Mouse (Mus musculus): Measurements from ENCODE around the gene Pxmp2. TPM values are rescaled to one million over a fixed set of nuclear protein-coding genes. Genes with fewer than 3 reads are reported as not detected.
A peak's percentile ranks its signal among the peaks of the same experiment; 100 is the strongest.

Pxmp2 gene
- total RNA-seq, 1 experiment from 2014 or later: 2.3 TPM

DNA sequence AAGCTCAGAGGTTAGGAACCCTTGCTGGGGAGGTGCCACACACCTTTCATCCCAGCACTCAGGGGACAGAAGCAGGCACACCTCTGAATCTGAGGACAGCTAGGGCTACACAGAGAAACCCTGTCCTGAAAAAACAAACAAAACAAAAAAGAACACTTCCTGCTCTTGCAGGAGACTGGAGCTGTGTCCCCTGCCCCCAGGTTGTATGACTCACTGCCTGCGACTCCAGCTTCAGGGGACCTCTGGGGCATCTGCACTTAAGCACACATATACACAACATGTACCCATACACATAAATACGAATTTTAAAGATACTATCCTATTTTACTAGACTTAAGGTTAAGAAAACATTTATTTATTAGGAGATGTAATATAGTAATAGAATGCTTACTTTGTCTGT, 41.9 kb downstream of the Pxmp2 start:
- ATAC-seq (ENCODE audit: extremely low read depth, insufficient number of reproducible peaks, low FRiP score, poor library complexity, severe bottlenecking): no peak

DNA sequence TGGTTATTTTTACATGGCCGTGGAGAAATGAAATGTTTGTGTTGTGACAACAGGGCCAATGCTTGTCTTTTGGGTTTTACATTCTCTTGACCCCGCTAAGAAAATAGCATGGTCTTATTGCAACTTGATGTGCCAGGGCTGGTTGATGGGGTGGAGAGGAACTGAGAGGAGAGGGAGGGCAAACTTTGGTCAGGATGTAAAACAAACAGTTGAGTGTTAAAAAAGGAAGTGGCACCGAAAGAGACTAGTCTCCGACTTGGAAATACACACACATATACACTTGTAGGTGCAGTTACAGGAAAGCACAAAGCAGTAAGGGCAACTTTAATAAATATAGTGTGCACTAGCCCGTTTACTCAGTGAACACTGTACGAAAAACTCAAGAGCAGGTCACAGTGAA, 53.6 kb downstream of the Pxmp2 start:
- peak; percentile 44; the same call in 1 of the 2 replicates for ATAC-seq (ENCODE audit: extremely low read depth, insufficient number of reproducible peaks, low FRiP score, poor library complexity, severe bottlenecking)

DNA sequence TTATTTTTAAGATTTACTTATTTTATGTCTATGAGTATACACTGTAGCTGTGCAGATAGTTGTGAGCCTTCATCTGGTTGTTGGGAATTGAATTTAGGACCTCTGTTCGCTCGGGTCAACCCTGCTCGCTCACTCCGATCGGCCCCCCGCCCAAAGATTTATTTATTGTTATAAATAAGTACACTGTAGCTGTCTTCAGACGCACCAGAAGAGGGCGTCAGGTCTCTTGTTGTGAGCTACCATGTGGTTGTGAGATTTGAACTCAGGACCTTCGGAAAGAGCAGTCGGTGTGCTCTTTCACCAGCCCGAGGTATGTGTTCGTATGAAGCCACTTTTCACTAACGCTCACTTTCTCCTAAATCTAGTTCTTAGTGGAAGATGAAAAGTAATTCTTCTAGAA, 54.3 kb downstream of the Pxmp2 start:
- ATAC-seq (ENCODE audit: extremely low read depth, insufficient number of reproducible peaks, low FRiP score, poor library complexity, severe bottlenecking): no peak

DNA sequence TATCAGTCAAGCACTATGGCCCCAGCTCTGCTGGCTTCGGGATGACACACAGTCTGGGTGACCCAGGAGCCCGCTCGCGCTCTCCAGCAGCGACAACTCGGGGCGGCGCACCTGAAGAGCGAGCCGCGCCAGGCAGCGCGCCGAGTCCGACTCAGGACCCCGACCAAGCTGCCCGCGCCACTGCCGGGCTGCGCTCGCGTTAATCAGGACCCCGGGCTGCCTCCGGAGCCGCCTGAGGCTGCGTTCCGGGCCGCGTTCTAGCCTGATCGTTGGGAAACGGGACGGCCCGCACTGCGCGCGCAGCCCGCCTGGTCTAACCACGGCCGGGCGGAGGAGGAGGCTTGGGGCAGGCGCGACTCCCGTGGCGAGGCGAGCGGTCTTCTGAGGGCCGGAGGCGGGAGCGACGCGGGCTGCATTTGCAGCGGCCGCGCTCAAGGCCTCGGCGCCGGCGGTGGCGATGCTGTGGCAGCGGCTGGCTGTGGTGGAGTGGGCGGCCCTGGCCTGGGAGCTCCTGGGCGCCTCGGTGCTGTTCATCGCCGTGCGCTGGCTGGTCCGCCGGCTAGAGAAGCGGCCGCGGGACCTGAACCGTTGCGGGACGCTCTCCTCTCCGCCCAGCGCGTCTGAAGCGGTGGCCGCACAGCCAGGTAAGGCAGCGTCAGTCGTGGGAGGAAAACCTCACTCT, 55.1 kb downstream of the Pxmp2 start, which contains the start of gene Ankle2:
TSS of gene Ankle2 (plus strand) at position 225 of the 682 bp plus-strand sequence.
- peak; percentile 93 for ATAC-seq (ENCODE audit: extremely low read depth, insufficient number of reproducible peaks, low FRiP score, poor library complexity, severe bottlenecking)

DNA sequence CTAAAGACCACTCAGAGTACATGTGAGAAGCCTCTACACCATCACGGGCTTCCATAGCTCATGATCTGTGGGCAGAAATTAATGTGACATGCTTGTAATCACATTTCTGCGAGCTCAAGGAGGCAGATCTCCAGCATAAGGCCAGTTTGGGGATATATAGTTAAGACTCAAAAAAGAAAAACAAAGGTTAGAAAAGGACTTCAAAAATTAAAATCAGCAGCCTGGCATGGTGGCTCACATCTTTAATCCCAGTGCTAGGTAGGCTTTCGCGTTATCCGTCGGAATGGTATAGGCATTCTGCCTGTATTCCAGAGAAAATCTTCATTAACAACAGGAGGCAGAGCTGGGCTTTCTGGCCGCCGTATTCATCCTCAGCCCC, 55.6 kb downstream of the Pxmp2 start:
- ATAC-seq (ENCODE audit: extremely low read depth, insufficient number of reproducible peaks, low FRiP score, poor library complexity, severe bottlenecking): no peak

DNA sequence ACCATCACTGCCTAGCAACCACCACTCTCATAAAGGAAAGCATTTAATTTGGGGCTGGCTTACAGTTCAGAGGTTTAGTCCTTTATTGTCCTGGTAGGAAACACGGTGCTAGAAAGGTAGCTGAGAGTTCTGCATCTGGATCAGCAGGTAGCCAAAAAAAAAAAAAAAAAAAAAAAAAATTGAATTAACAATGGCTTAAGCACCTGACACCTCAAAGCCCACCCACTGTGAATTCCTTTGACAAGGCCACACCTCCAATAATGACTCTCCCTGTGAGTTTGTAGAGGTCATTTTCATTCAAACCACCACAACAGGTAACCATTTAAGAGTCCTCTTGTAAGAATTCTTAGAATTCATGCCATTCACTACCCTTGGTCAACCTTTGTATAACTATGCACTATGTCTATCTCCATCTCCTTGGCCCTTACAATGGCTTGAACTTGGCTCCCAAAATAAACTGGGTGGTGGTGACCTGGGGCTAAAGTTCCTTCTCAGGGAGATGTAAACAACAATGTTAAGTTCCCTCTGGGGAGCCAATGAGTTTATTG, 58.6 kb downstream of the Pxmp2 start:
- no peak for ATAC-seq (ENCODE audit: extremely low read depth, insufficient number of reproducible peaks, low FRiP score, poor library complexity, severe bottlenecking)

DNA sequence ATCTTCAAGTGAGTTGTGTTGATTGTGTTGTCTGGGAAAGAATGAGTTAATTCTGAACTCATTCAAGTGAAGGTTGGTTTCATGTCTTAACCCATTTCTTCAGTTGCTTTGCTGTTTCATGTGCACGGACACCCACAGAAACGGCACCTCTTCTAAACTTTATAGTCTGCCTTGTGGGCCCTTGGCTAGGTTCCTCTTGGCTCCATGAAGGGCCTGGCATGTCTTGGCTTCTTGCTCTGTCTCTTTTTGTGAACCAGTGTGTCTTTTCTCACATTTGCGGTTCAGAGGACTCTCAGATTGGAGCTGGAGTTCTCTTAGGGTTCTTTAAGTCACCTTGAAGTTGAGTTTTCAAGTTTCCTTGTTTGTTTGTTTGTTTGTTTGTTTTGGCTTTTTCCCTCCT, 60.9 kb downstream of the Pxmp2 start:
- no peak for ATAC-seq (ENCODE audit: extremely low read depth, insufficient number of reproducible peaks, low FRiP score, poor library complexity, severe bottlenecking)

Other genes with a start within 250 kb of the Pxmp2 start
- 13.4 and 16.5 TPM in 2 replicates for gene Gm17655, start 213.7 kb downstream of the Pxmp2 start, total RNA-seq (2017)
- gene Gm35315, start 191.8 kb downstream of the Pxmp2 start, total RNA-seq (2017): 0.35 and 0.74 TPM in 2 replicates
- 0.12 and 0.49 TPM in 2 replicates for gene Plcxd1, start 186.2 kb downstream of the Pxmp2 start, total RNA-seq (2017)
- gene Gtpbp6, start 178.0 kb downstream of the Pxmp2 start, total RNA-seq (2017): 47.6 and 54.1 TPM in 2 replicates
- gene Zfp605, start 176.1 kb downstream of the Pxmp2 start, total RNA-seq (2017): 8.1 and 10.4 TPM in 2 replicates
- gene Chfr, start 150.3 kb downstream of the Pxmp2 start, total RNA-seq (2017): 111 and 115 TPM in 2 replicates
- 40.0 and 46.7 TPM in 2 replicates for gene Golga3, start 109.5 kb downstream of the Pxmp2 start, total RNA-seq (2017)
- gene Ankle2, start 55.2 kb downstream of the Pxmp2 start, total RNA-seq (2017): 75.8 and 96.5 TPM in 2 replicates
- gene Pgam5, start 16.3 kb downstream of the Pxmp2 start, total RNA-seq (2017): 29.3 and 32.0 TPM in 2 replicates
- 3.9 and 6.1 TPM in 2 replicates for gene Pole, start 120 bp upstream of the Pxmp2 start, total RNA-seq (2017)
- gene P2rx2, start 57.0 kb upstream of the Pxmp2 start, total RNA-seq (2017): not detected in 2 replicates
- gene Lrcol1, start 58.5 kb upstream of the Pxmp2 start, total RNA-seq (2017): not detected in 2 replicates
- 21.2 and 28.4 TPM in 2 replicates for gene Fbrsl1, start 162.3 kb upstream of the Pxmp2 start, total RNA-seq (2017)

Data from neutrophil, adult 5-6 weeks (primary cell).